Mouse (Mus musculus) G1E (cell line): ENCODE measurements around the gene Dnm3.

Source experiments
- CTCF ChIP-seq: IDR thresholded peaks from 2 replicates; pipeline ENCODE4 v1.5.1; 2012; ENCODE audit warnings: low read depth, low read length, inconsistent platforms, mixed read lengths
- POLR2AphosphoS5 ChIP-seq: IDR thresholded peaks from 2 replicates; pipeline ENCODE4 v1.6.1; 2012; ENCODE audit warnings: low read depth, low read length, inconsistent platforms; ENCODE audit not compliant: insufficient replicate concordance
- TAL1 ChIP-seq: conservative IDR thresholded peaks from 2 replicates; pipeline ENCODE4 v1.6.1; 2012; ENCODE audit warnings: low read depth, low read length, inconsistent platforms, mixed read lengths

GRCm38 (mm10) chr1:162042384-162042783, 435.4 kb downstream of the Dnm3 start:
- no peak for TF ChIP-seq CTCF
- no peak for TF ChIP-seq POLR2AphosphoS5
- no peak for TF ChIP-seq TAL1
